Mouse (Mus musculus): ENCODE measurements around the gene Plekho1.

DNA sequence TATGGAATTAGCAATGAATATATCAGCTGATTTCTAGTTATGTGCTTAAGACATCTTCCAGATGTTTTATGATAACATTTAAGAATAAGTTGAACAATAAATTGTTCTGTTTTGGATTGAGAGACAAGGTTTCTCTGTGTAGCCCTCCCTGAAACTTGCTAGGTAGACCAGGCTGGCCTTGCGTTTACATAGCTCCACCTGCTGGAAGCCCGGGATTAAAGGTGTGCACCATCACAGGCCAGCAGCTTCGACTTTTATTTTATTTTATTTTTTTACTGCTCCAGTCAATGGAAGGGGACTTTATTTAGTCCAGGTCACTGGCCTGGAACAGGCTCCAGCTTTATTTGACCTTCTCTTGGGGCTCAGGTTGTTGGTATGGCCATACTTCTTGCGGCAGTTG, 32.1 kb downstream of the Plekho1 start:
- peak; percentile 64 for TF ChIP-seq CTCF (conservative IDR thresholded peaks at IDR 0.05; ENCODE audit: low read length)
- TF ChIP-seq NANOG (IDR thresholded peaks at IDR 0.05; ENCODE audit: borderline replicate concordance, low read length), result no peak
- TF ChIP-seq POU5F1 (IDR thresholded peaks at IDR 0.05; ENCODE audit: borderline replicate concordance, low read length), result no peak

Data from E14TG2a.4 (cell line).